Mouse (Mus musculus) forebrain, embryonic 11.5 days (tissue): Measurements from ENCODE around the gene Srd5a1. TPM values are rescaled to one million over a fixed set of nuclear protein-coding genes. Genes with fewer than 3 reads are reported as not detected.
A peak's percentile ranks its signal among the peaks of the same experiment; 100 is the strongest.

ENCODE experiments used
- ATAC-seq: fragments of 200-750 bp; cut with Nextera tagmentation; replicated peaks from 2 replicates; pipeline ENCODE4 v1.8.0; 2017; ENCODE audit warnings: moderate TSS enrichment; ENCODE audit not compliant: low FRiP score
- DNase-seq: peaks from one replicate; pipeline ENCODE4 v3.0.0-alpha.2; 2017; ENCODE audit warnings: low spot score
- H3K27ac ChIP-seq: fragments of 300-500 bp; sonication (generic); 2 replicates; pipeline ENCODE4 v1.5.1; 2014; ENCODE audit warnings: low read depth, low read length
- H3K27me3 ChIP-seq: fragments of 300-500 bp; sonication (generic); 2 replicates; pipeline ENCODE4 v1.6.1; 2014; ENCODE audit warnings: mild to moderate bottlenecking, low read length, mixed read lengths; ENCODE audit not compliant: control insufficient read depth, insufficient read depth
- H3K36me3 ChIP-seq: fragments of 300-500 bp; sonication (generic); 2 replicates; pipeline ENCODE4 v1.6.1; 2014; ENCODE audit warnings: mild to moderate bottlenecking, low read length, moderate library complexity, mixed read lengths; ENCODE audit not compliant: control insufficient read depth, insufficient read depth
- H3K4me1 ChIP-seq: fragments of 300-500 bp; sonication (generic); replicated peaks from 2 replicates; pipeline ENCODE4 v1.6.1; 2014; ENCODE audit warnings: low read length, mixed read lengths; ENCODE audit not compliant: control insufficient read depth, insufficient read depth
- H3K4me2 ChIP-seq: fragments of 300-500 bp; sonication (generic); 2 replicates; pipeline ENCODE4 v1.6.1; 2014; ENCODE audit warnings: low read depth, mild to moderate bottlenecking, low read length, moderate library complexity, mixed read lengths; ENCODE audit not compliant: severe bottlenecking
- H3K4me3 ChIP-seq: fragments of 300-500 bp; sonication (generic); 2 replicates; pipeline ENCODE4 v1.5.1; 2014; ENCODE audit warnings: low read depth, low read length
- H3K9ac ChIP-seq: fragments of 300-500 bp; sonication (generic); 2 replicates; pipeline ENCODE4 v1.6.1; 2014; ENCODE audit warnings: low read length
- H3K9me3 ChIP-seq: fragments of 300-500 bp; sonication (generic); 2 replicates; pipeline ENCODE4 v1.6.1; 2016; ENCODE audit warnings: low read length, mixed read lengths; ENCODE audit not compliant: control insufficient read depth
- WGBS: fragments of 180-500 bp; shearing (Covaris S2); extraction: QIAGEN DNeasy Blood & Tissue Kit; methylation state at CpG from one replicate; pipeline ENCODE4 v1.1.7; 2014; 5-methylcytosine and 5-hydroxymethylcytosine counted together
- polyA plus RNA-seq: library from polyadenylated mRNA; unstranded; fragments of >200 nt; fragmentation: Nextera tagmentation; extraction: Ambion mirVana; gene quantifications from 2 replicates; pipeline ENCODE4 v1.2.1, GENCODE M21; 2014

Srd5a1 gene
- polyA plus RNA-seq, 1 experiment from 2014 or later = 23.7 TPM

DNA sequence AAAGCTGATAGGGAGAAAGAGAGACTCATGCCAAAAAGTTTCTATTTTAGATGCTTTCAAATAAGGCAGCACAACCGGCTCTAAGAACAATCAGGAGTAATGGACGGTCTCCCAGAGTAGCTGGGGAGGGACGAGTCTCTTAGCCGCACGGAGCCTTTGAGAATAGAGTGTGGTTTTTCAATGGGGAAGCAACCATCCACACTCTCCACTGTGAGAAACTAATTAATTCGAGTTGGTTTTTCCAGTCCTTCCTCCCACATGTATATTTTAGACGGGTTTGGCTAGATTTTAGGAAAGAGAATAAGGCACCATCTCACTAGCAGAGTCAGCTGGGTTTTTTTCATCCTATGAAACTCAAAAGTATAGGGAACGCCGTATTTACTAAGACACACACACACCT, 49.2 kb downstream of the Srd5a1 start:
- ATAC-seq (no peak), DNase-seq (no peak)
- Histone ChIP-seq H3K9ac (no peak overlapping the region), H3K4me1 (0 out of 2 replicates have a peak, but pooled peaks cover 3% of the 10 kb centered on the region), H3K9me3 (no peaks in the 10 kb centered on the region), H3K4me2 (no peak overlapping the region), H3K4me3 (no peak overlapping the region), H3K36me3 (no peaks in the 10 kb centered on the region), H3K27me3 (no peaks in the 10 kb centered on the region), H3K27ac (no peak overlapping the region)
- WGBS = 87% methylated on average over 9 of the region's 9 CpGs

DNA sequence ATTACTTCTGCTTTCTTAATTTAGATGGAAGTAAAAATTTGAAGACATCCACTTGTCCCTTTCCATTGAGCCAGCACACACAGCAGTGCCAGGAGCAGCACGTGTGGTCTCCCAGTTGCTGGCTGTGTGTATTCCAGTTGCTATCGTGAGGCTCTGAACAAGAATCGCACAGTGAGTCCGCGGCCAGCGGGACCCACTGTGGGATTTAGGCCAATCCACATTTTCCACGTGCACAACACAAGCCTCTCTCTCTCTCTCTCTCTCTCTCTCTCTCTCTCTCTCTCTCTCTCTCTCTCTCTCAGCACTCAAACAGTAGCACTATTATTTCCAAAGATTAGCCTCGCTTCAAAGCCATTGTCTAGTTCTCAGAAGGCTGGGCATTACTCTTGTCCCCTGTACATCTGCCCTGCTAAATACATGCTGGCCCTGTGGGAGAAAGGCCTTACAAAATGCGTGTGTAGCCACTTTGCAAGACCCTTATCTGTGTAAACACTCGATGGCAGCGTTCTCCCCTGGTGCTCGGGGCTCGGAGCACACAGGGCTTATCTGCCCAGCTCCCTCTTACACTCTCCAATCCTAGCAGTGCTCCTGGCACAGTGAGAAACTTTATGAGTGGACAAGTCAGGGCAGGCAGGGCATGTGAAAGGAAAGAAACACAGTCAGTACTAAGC, 51.8 kb downstream of the Srd5a1 start:
- Histone ChIP-seq H3K27me3 (no peaks in the 10 kb centered on the region), H3K4me2 (no peak overlapping the region), H3K36me3 (no peaks in the 10 kb centered on the region), H3K4me1 (0 out of 2 replicates have a peak, but pooled peaks cover 3% of the 10 kb centered on the region), H3K9me3 (no peaks in the 10 kb centered on the region), H3K4me3 (no peak overlapping the region), H3K9ac (no peak overlapping the region), H3K27ac (no peak overlapping the region)
- DNase-seq = no peak
- ATAC-seq = no peak
- WGBS = 51% methylated on average over 13 of the region's 13 CpGs

DNA sequence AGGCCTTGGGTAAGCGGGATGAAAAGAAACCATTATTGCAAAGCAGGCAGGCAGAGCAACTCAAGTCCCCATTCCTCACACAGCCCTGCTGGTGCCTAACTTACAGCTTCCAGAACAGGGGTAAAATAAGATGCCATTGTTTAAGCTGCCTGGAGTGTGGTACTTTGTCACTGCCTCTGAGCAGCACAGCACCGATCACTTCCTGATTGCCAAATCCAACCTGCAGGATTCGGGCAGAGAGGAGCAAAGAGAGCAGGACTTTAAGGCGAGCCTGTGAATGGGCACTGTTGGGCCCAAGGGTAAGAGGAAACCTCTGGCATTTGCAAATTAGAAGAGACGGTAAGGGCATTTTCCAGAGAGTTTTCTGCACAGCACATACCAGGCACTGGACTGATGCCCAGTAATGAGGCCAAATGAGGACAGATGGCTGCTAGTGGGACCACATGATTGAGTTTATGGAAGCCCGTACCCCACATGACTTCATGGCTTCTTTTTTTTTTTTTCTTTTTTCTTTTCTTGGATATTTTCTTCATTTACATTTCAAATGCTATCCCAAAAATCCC, 53.1 kb downstream of the Srd5a1 start:
- H3K27me3 ChIP-seq = no peaks in the 10 kb centered on the region
- H3K4me1 ChIP-seq = 0 out of 2 replicates have a peak, but pooled peaks cover 3% of the 10 kb centered on the region
- no peak overlapping the region for H3K27ac ChIP-seq
- no peaks in the 10 kb centered on the region for H3K36me3 ChIP-seq
- H3K9me3 ChIP-seq = no peaks in the 10 kb centered on the region
- no peak for DNase-seq
- no peak overlapping the region for H3K9ac ChIP-seq
- no peak overlapping the region for H3K4me2 ChIP-seq
- H3K4me3 ChIP-seq = no peak overlapping the region
- ATAC-seq = no peak
- WGBS = 79% methylated on average over 6 of the region's 6 CpGs

DNA sequence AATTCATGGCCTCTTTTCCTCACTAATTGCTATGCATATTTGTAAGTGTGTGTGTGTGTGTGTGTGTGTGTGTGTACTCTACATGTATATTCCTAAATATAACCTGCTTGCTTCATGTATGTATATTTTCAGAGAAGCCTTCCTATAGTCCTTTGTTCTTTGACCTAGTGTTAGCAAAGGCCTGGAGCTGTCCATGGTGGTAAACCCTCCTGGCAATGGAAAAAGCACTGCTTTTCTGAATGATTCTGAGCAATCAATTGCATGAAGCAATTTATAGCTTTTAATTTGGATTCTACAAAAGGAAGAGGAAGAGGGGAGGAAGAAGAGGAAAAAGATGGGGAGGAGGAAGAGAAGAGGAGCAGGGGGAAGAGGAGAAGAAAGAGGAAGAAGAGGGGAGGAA, 54.5 kb downstream of the Srd5a1 start:
- no peaks in the 10 kb centered on the region for H3K9me3 ChIP-seq
- no peak overlapping the region for H3K4me2 ChIP-seq
- H3K36me3 ChIP-seq = no peaks in the 10 kb centered on the region
- H3K4me3 ChIP-seq = no peak overlapping the region
- ATAC-seq = no peak
- DNase-seq = no peak
- H3K4me1 ChIP-seq = 0 out of 2 replicates have a peak, but pooled peaks cover 3% of the 10 kb centered on the region
- no peak overlapping the region for H3K9ac ChIP-seq
- no peaks in the 10 kb centered on the region for H3K27me3 ChIP-seq
- no peak overlapping the region for H3K27ac ChIP-seq

DNA sequence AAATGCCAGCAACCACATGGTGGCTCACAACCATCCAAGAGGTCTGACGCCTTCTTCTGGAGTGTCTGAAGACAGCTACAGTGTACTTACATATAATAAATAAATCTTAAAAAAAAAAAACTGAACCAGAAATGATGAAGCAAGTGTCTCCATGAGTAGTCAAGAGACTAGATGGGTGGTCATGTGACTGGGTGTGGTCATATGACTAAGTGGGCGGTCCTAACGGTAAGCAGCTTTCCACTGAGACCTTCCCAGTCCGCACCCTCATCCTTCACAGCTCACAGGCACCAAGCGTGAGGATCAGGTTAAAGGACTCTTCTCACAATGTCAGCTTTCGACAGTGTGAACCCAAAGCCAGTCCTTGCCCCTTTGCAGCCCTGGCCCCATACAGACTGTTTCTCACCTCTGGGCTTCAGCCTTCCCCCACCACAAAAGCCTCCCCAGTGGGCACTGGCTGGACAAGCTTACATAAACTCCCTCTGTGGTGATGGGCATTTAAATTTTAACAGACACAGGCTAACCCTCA, 55.2 kb downstream of the Srd5a1 start:
- ATAC-seq (no peak), DNase-seq (no peak)
- Histone ChIP-seq H3K4me1 (0 out of 2 replicates have a peak, but pooled peaks cover 3% of the 10 kb centered on the region), H3K9ac (no peak overlapping the region), H3K36me3 (no peaks in the 10 kb centered on the region), H3K27me3 (no peaks in the 10 kb centered on the region), H3K4me3 (no peak overlapping the region), H3K4me2 (no peak overlapping the region), H3K27ac (no peak overlapping the region), H3K9me3 (no peaks in the 10 kb centered on the region)
- 78% methylated on average over 6 of the region's 6 CpGs for WGBS

DNA sequence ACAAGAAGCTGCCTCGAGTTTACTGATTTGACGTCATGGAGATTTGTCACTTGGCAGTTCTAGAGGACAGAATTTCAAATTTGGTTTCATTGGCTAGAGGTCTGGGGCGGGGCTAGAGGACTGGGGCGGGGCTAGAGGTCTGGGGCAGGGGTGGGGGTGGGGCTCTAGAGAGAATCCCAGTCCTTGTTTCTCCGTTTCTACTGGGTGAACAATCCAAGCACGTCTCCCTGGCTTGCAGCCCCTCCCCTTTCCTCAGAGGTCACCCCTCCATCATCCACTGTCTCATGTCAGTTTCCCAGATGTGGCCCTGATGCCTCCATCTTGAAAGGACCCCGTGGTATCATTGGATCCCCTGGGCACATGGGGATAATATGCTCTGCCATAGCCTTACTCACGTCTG, 56.2 kb downstream of the Srd5a1 start:
- WGBS = 40% methylated on average over 8 of the region's 8 CpGs
- H3K9me3 ChIP-seq = no peaks in the 10 kb centered on the region
- no peak for DNase-seq
- no peak overlapping the region for H3K4me3 ChIP-seq
- no peak overlapping the region for H3K4me2 ChIP-seq
- H3K27ac ChIP-seq = no peak overlapping the region
- no peaks in the 10 kb centered on the region for H3K36me3 ChIP-seq
- H3K27me3 ChIP-seq = no peaks in the 10 kb centered on the region
- no peak for ATAC-seq
- 0 out of 2 replicates have a peak, but pooled peaks cover 3% of the 10 kb centered on the region for H3K4me1 ChIP-seq
- no peak overlapping the region for H3K9ac ChIP-seq

DNA sequence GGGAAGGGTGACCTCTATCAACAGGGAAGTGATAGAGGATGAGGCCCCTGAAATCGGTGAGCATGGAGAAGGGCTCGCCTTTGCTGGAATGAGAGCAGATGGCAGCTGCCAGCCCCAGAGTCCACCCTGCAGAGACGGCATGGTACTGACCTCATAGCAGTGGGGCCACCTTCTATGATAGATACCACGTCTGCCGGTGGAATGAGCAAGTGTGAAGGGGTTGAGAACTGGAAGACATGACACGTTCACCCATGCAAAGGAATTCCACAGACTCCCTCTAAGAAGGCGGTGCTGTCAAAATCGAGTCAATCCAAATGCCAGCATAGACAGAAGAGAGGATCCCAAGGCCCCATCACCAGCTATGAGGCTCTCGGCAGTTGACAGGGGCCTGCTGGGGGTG, 57.0 kb downstream of the Srd5a1 start:
- 81% methylated on average over 9 of the region's 9 CpGs for WGBS
- no peak for ATAC-seq
- H3K4me2 ChIP-seq = no peak overlapping the region

DNA sequence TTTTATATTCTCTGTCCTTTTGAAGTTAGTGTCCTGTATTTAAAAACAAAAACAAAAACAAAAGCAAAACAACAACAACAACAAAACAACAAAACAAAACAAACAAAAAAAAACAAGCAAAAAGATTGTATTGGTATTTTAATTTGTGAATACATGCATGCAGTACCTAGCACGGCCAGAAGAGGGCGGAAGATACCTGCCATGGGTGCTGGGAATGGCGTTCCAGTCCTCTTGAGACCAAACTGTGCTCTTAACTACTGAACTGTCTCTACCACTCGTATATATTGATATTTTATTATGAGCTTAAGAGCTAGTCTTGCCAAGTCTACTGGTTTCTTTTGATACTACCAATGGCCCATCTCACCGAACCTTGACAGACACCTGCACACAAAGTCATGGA, 58.2 kb downstream of the Srd5a1 start:
- Histone ChIP-seq H3K36me3 (no peaks in the 10 kb centered on the region), H3K4me2 (no peak overlapping the region), H3K27me3 (no peaks in the 10 kb centered on the region), H3K9ac (no peak overlapping the region), H3K9me3 (no peaks in the 10 kb centered on the region), H3K4me3 (no peak overlapping the region), H3K27ac (no peak overlapping the region), H3K4me1 (no peaks in the 10 kb centered on the region)
- ATAC-seq (no peak), DNase-seq (peak; percentile 75)
- WGBS = 25% methylated on average over 5 of the region's 5 CpGs

More for the DNA sequence above, 57.0 kb downstream of the Srd5a1 start:
- no peak overlapping the region for H3K9ac ChIP-seq
- no peak overlapping the region for H3K4me3 ChIP-seq
- H3K27ac ChIP-seq = no peak overlapping the region
- no peaks in the 10 kb centered on the region for H3K36me3 ChIP-seq
- no peaks in the 10 kb centered on the region for H3K9me3 ChIP-seq
- no peak for DNase-seq
- no peaks in the 10 kb centered on the region for H3K4me1 ChIP-seq
- H3K27me3 ChIP-seq = no peaks in the 10 kb centered on the region

DNA sequence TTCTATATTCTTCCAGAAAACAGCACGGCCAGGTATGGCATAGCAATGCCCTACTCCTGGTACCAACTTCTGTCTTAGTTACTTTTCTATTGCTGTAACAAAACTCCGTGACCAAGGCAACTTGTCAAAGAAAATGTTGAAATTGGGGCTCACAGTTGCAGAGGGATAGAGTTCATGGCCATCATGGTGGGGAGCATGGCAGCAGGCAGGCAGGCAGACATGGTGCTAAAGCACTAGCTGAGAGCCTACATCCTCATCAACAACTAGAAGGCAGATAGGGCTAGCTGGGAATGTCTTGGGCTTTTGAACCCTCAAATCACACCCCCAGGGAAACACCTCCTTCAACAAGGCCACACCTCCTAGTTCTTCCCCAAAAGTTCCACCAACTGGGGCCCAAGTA, 60.4 kb downstream of the Srd5a1 start:
- Histone ChIP-seq H3K27me3 (no peaks in the 10 kb centered on the region), H3K9ac (no peak overlapping the region), H3K4me3 (no peak overlapping the region), H3K27ac (no peak overlapping the region), H3K4me2 (no peak overlapping the region), H3K9me3 (no peaks in the 10 kb centered on the region), H3K36me3 (no peaks in the 10 kb centered on the region), H3K4me1 (no peaks in the 10 kb centered on the region)
- ATAC-seq = no peak
- no peak for DNase-seq
- WGBS = 87% methylated on average over 2 of the region's 2 CpGs
